Mouse (Mus musculus) adrenal gland, postnatal 4 days (tissue): Measurements from ENCODE around the gene Gm20517. TPM values are rescaled to one million over a fixed set of nuclear protein-coding genes. Genes with fewer than 3 reads are reported as not detected.

Experiments
- DNase-seq, 2 experiments: peaks; one replicate each; pipeline ENCODE4 v3.0.0; 2021 to 2022; ENCODE audit warnings: low spot score in 2 of 2, mixed read lengths in 2 of 2
- long read RNA-seq, 2 experiments: library from polyadenylated mRNA; stranded (forward); transcript quantifications; one replicate each; pipeline ENCODE4 v2.0.0; 2021
- total RNA-seq, 2 experiments: library from RNA; stranded (reverse); gene quantifications; 2 replicates each; pipeline ENCODE4 v1.2.3; 2021

Gene Gm20517
- 1 to 10 TPM; 4.1 to 4.8 TPM for total RNA-seq
- long read RNA-seq, experiment 1, partial matches to known transcripts: 0 of 2 reads
- long read RNA-seq, experiment 1, other reads (novel, unspliced or antisense): 2 of 2 reads
- long read RNA-seq, experiment 2, partial matches to known transcripts: 0 of 1 reads
- long read RNA-seq, experiment 2, other reads (novel, unspliced or antisense): 1 of 1 reads

- DNase-seq: peak; percentile 90 to 96
Measured at GRCm38 (mm10) chr17:47610849-47611660, at the start of gene Gm20517, which contains the start of the genes Bysl and Med20. TSS of gene Gm20517 (plus strand) at chr17:47611589. TSS of gene Bysl (minus strand) at chr17:47611492. TSS of gene Med20 (plus strand) at chr17:47611582.

- DNase-seq: no peak
Measured at GRCm38 (mm10) chr17:47562875-47563274, 48.5 kb upstream of the Gm20517 start.

GRCm38 (mm10) chr17:47564612-47565011 is 46.8 kb upstream of the Gm20517 start:
- DNase-seq: no peak

- DNase-seq: no peak
Measured at GRCm38 (mm10) chr17:47566133-47566532, 45.3 kb upstream of the Gm20517 start.

- DNase-seq: no peak
Measured at GRCm38 (mm10) chr17:47567271-47567670, 44.1 kb upstream of the Gm20517 start.

GRCm38 (mm10) chr17:47568389-47568788 is 43.0 kb upstream of the Gm20517 start:
- no peak for DNase-seq

- no peak for DNase-seq
Measured at GRCm38 (mm10) chr17:47568951-47569527, 42.4 kb upstream of the Gm20517 start.

GRCm38 (mm10) chr17:47571621-47572020 is 39.8 kb upstream of the Gm20517 start:
- DNase-seq: no peak

GRCm38 (mm10) chr17:47572436-47572835 is 39.0 kb upstream of the Gm20517 start:
- DNase-seq: no peak

- no peak for DNase-seq
Measured at GRCm38 (mm10) chr17:47574028-47574427, 37.4 kb upstream of the Gm20517 start.

GRCm38 (mm10) chr17:47574830-47575229 is 36.6 kb upstream of the Gm20517 start:
- no peak for DNase-seq

GRCm38 (mm10) chr17:47578655-47579054 is 32.7 kb upstream of the Gm20517 start:
- no peak for DNase-seq

- no peak for DNase-seq
Measured at GRCm38 (mm10) chr17:47580962-47581361, 30.4 kb upstream of the Gm20517 start.

GRCm38 (mm10) chr17:47588517-47588916 is 22.9 kb upstream of the Gm20517 start:
- no peak for DNase-seq

GRCm38 (mm10) chr17:47591073-47591472 is 20.3 kb upstream of the Gm20517 start:
- no peak for DNase-seq

- peak; percentile 86 to 93 for DNase-seq
Measured at GRCm38 (mm10) chr17:47593215-47593853, 18.1 kb upstream of the Gm20517 start.

GRCm38 (mm10) chr17:47593854-47594182 is 17.6 kb upstream of the Gm20517 start:
- no peak for DNase-seq

- no peak for DNase-seq
Measured at GRCm38 (mm10) chr17:47594183-47594968, 17.0 kb upstream of the Gm20517 start.

- DNase-seq: no peak
Measured at GRCm38 (mm10) chr17:47594969-47595247, 16.5 kb upstream of the Gm20517 start.

- DNase-seq: peak in 1 of 2 experiments; percentile 56
Measured at GRCm38 (mm10) chr17:47595248-47596161, 15.9 kb upstream of the Gm20517 start.
